Mouse (Mus musculus): Measurements from ENCODE around the gene Nanos2. TPM values are rescaled to one million over a fixed set of nuclear protein-coding genes. Genes with fewer than 3 reads are reported as not detected.
A peak's percentile ranks its signal among the peaks of the same experiment; 100 is the strongest.

Gene Nanos2
- polyA plus RNA-seq, 1 experiment from 2014 or later, result not detected

- Histone ChIP-seq H3K27me3 (ENCODE audit: control insufficient read depth, insufficient read depth, low read depth, low read length) (peaks cover 21% of the 10 kb centered on the region), H3K4me1 (replicated peaks; ENCODE audit: control insufficient read depth, insufficient read depth, low read length) (peaks cover 15% of the 10 kb centered on the region), H3K9me3 (ENCODE audit: control insufficient read depth, low read length) (no peaks in the 10 kb centered on the region), H3K4me3 (ENCODE audit: low read length) (no peak overlapping the region), H3K4me2 (ENCODE audit: low read depth, low read length) (peak overlapping the region; percentile 10; the same call in 1 of the 2 replicates), H3K36me3 (ENCODE audit: control insufficient read depth, insufficient read depth, low read length) (no peaks in the 10 kb centered on the region), H3K9ac (ENCODE audit: low read length) (no peak overlapping the region), H3K27ac (ENCODE audit: low read length) (no peak overlapping the region)
- 40% methylated on average over 18 of the region's 18 CpGs for WGBS
- no peak for ATAC-seq (ENCODE audit: low read depth)
Measured at GRCm38 (mm10) chr7:19022189-19022958, 35.2 kb downstream of the Nanos2 start.

GRCm38 (mm10) chr7:19023357-19023814 lies 36.2 kb downstream of the Nanos2 start, which contains the start of gene Foxa3:
Gene Foxa3 (minus strand): TSS chr7:19023538.
- peak within 1 kb of the TSS; percentile 90 for H3K9ac ChIP-seq (ENCODE audit: low read length)
- H3K4me1 ChIP-seq (replicated peaks; ENCODE audit: control insufficient read depth, insufficient read depth, low read length), result peaks cover 15% of the 10 kb centered on the region
- H3K36me3 ChIP-seq (ENCODE audit: control insufficient read depth, insufficient read depth, low read length), result no peaks in the 10 kb centered on the region
- H3K27me3 ChIP-seq (ENCODE audit: control insufficient read depth, insufficient read depth, low read depth, low read length), result peaks cover 21% of the 10 kb centered on the region
- H3K9me3 ChIP-seq (ENCODE audit: control insufficient read depth, low read length), result no peaks in the 10 kb centered on the region
- H3K27ac ChIP-seq (ENCODE audit: low read length), result peak within 1 kb of the TSS; percentile 45
- peak within 1 kb of the TSS; percentile 47 for H3K4me2 ChIP-seq (ENCODE audit: low read depth, low read length)
- peak; percentile 21 for ATAC-seq (ENCODE audit: low read depth)
- WGBS, result under 1% methylated on average over 30 of the region's 30 CpGs
- peak within 1 kb of the TSS; percentile 91 for H3K4me3 ChIP-seq (ENCODE audit: low read length)

- ATAC-seq (ENCODE audit: low read depth), result peak; percentile 96
- peaks cover 15% of the 10 kb centered on the region for H3K4me1 ChIP-seq (replicated peaks; ENCODE audit: control insufficient read depth, insufficient read depth, low read length)
- peak within 1 kb of the TSS; percentile 71 for H3K4me2 ChIP-seq (ENCODE audit: low read depth, low read length)
- peak within 1 kb of the TSS; percentile 90 for H3K9ac ChIP-seq (ENCODE audit: low read length)
- peak within 1 kb of the TSS; percentile 45 for H3K27ac ChIP-seq (ENCODE audit: low read length)
- peak within 1 kb of the TSS; percentile 91 for H3K4me3 ChIP-seq (ENCODE audit: low read length)
- H3K9me3 ChIP-seq (ENCODE audit: control insufficient read depth, low read length), result no peaks in the 10 kb centered on the region
- H3K27me3 ChIP-seq (ENCODE audit: control insufficient read depth, insufficient read depth, low read depth, low read length), result peaks cover 21% of the 10 kb centered on the region
- peaks cover 4% of the 10 kb centered on the region for H3K36me3 ChIP-seq (ENCODE audit: control insufficient read depth, insufficient read depth, low read length)
- WGBS, result under 1% methylated on average over 42 of the region's 50 CpGs
Measured at GRCm38 (mm10) chr7:19024096-19024506, 36.9 kb downstream of the Nanos2 start, which contains the start of gene Sympk. Gene Sympk (plus strand): TSS chr7:19024377.

- peaks cover 5% of the 10 kb centered on the region for H3K36me3 ChIP-seq (ENCODE audit: control insufficient read depth, insufficient read depth, low read length)
- H3K27ac ChIP-seq (ENCODE audit: low read length), result peak overlapping the region; percentile 45
- H3K4me1 ChIP-seq (replicated peaks; ENCODE audit: control insufficient read depth, insufficient read depth, low read length), result peaks cover 15% of the 10 kb centered on the region
- WGBS, result under 1% methylated on average over 26 of the region's 36 CpGs
- H3K4me2 ChIP-seq (ENCODE audit: low read depth, low read length), result peak overlapping the region; percentile 71
- peak overlapping the region; percentile 90 for H3K9ac ChIP-seq (ENCODE audit: low read length)
- peak overlapping the region; percentile 91 for H3K4me3 ChIP-seq (ENCODE audit: low read length)
- no peaks in the 10 kb centered on the region for H3K9me3 ChIP-seq (ENCODE audit: control insufficient read depth, low read length)
- peak; percentile 48 for ATAC-seq (ENCODE audit: low read depth)
- peaks cover 21% of the 10 kb centered on the region for H3K27me3 ChIP-seq (ENCODE audit: control insufficient read depth, insufficient read depth, low read depth, low read length)
Measured at GRCm38 (mm10) chr7:19024581-19025255, 37.5 kb downstream of the Nanos2 start.

- ATAC-seq (ENCODE audit: low read depth), result no peak
- Histone ChIP-seq H3K36me3 (ENCODE audit: control insufficient read depth, insufficient read depth, low read length) (peaks cover 26% of the 10 kb centered on the region), H3K9ac (ENCODE audit: low read length) (no peak overlapping the region), H3K4me3 (ENCODE audit: low read length) (no peak overlapping the region), H3K27me3 (ENCODE audit: control insufficient read depth, insufficient read depth, low read depth, low read length) (peaks cover 8% of the 10 kb centered on the region), H3K4me1 (replicated peaks; ENCODE audit: control insufficient read depth, insufficient read depth, low read length) (peaks cover 10% of the 10 kb centered on the region), H3K27ac (ENCODE audit: low read length) (no peak overlapping the region), H3K4me2 (ENCODE audit: low read depth, low read length) (no peak overlapping the region), H3K9me3 (ENCODE audit: control insufficient read depth, low read length) (no peaks in the 10 kb centered on the region)
Measured at GRCm38 (mm10) chr7:19028067-19028466, 40.9 kb downstream of the Nanos2 start.

- Histone ChIP-seq H3K27ac (ENCODE audit: low read length) (no peak overlapping the region), H3K4me3 (ENCODE audit: low read length) (no peak overlapping the region), H3K27me3 (ENCODE audit: control insufficient read depth, insufficient read depth, low read depth, low read length) (no peaks in the 10 kb centered on the region), H3K9ac (ENCODE audit: low read length) (no peak overlapping the region), H3K4me2 (ENCODE audit: low read depth, low read length) (no peak overlapping the region), H3K9me3 (ENCODE audit: control insufficient read depth, low read length) (no peaks in the 10 kb centered on the region), H3K36me3 (ENCODE audit: control insufficient read depth, insufficient read depth, low read length) (peaks cover 33% of the 10 kb centered on the region), H3K4me1 (replicated peaks; ENCODE audit: control insufficient read depth, insufficient read depth, low read length) (peaks cover 8% of the 10 kb centered on the region)
- no peak; the same call in 1 of the 2 replicates for ATAC-seq (ENCODE audit: low read depth)
- WGBS, result 60% methylated on average over 6 of the region's 6 CpGs
Measured at GRCm38 (mm10) chr7:19029084-19029653, 42.0 kb downstream of the Nanos2 start.

- Histone ChIP-seq H3K36me3 (ENCODE audit: control insufficient read depth, insufficient read depth, low read length) (peaks cover 49% of the 10 kb centered on the region), H3K4me1 (replicated peaks; ENCODE audit: control insufficient read depth, insufficient read depth, low read length) (no peaks in the 10 kb centered on the region), H3K27ac (ENCODE audit: low read length) (no peak overlapping the region), H3K9me3 (ENCODE audit: control insufficient read depth, low read length) (no peaks in the 10 kb centered on the region), H3K9ac (ENCODE audit: low read length) (no peak overlapping the region), H3K4me2 (ENCODE audit: low read depth, low read length) (no peak overlapping the region), H3K27me3 (ENCODE audit: control insufficient read depth, insufficient read depth, low read depth, low read length) (no peaks in the 10 kb centered on the region), H3K4me3 (ENCODE audit: low read length) (no peak overlapping the region)
- WGBS, result 74% methylated on average over 4 of the region's 4 CpGs
- ATAC-seq (ENCODE audit: low read depth), result no peak
Measured at GRCm38 (mm10) chr7:19031641-19032040, 44.4 kb downstream of the Nanos2 start.
